Mouse (Mus musculus): ENCODE results near the gene Rad9a.

GRCm38 (mm10) chr19:4189051-4189620, 12.3 kb downstream of the Rad9a start:
- TF ChIP-seq CTCF (IDR thresholded peaks at IDR 0.05; ENCODE audit: low read depth, low read length) (no peak), POLR2A (IDR thresholded peaks at IDR 0.05; ENCODE audit: borderline replicate concordance, low read depth, low read length) (no peak)

Data from bone marrow macrophage, adult 2 months (primary cell).